Mouse (Mus musculus): Measurements from ENCODE around the gene Olfr967. TPM values are rescaled to one million over a fixed set of nuclear protein-coding genes. Genes with fewer than 3 reads are reported as not detected.

Gene Olfr967
- polyA plus RNA-seq, 1 experiment = not detected

DNA sequence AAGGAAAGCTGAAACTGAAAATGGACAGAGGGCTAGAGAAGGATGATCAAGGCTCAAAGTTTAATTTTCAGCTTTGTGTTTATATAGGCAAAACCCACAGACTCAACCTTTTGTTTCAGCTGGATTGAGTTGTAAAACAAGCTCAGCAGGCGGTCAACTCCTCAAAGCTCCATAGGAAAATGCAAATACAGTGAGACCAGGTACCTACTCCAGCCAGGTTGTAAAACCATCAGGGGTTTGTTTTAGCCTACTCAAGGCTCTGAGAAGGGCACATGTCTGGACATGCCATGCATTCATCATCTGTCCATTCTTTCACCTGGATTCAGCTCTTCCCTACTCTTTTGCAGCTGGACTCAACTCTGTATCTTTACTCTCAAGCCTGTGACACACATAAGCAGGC lies 5.3 kb upstream of the Olfr967 start:
- H3K9me3 ChIP-seq (replicated peaks; ENCODE audit: control insufficient read depth, insufficient read depth, low read length, poor library complexity, severe bottlenecking) = 0 out of 2 replicates have a peak, but pooled peaks cover 6% of the 10 kb centered on the region
- H3K36me3 ChIP-seq (ENCODE audit: control insufficient read depth, insufficient read depth, low read length, poor library complexity, severe bottlenecking) = no peaks in the 10 kb centered on the region
- H3K27me3 ChIP-seq (ENCODE audit: control insufficient read depth, insufficient read depth, low read length, poor library complexity, severe bottlenecking) = peaks cover 2% of the 10 kb centered on the region; the same call in 1 of the 2 replicates
- peak overlapping the region; percentile 90 for H3K27ac ChIP-seq (ENCODE audit: insufficient read depth, low read length)
- no peak overlapping the region for H3K9ac ChIP-seq (ENCODE audit: low read depth, poor library complexity, severe bottlenecking)
- peaks cover 2% of the 10 kb centered on the region for H3K4me1 ChIP-seq (ENCODE audit: control insufficient read depth, insufficient read depth, low read length)
- TF ChIP-seq POLR2A (IDR thresholded peaks at IDR 0.05; ENCODE audit: insufficient read depth, low read length) = no peak
- TF ChIP-seq EP300 (IDR thresholded peaks at IDR 0.05; ENCODE audit: insufficient read depth, low read depth, low read length) = no peak
- H3K4me3 ChIP-seq (ENCODE audit: low read depth, low read length) = no peak overlapping the region

DNA sequence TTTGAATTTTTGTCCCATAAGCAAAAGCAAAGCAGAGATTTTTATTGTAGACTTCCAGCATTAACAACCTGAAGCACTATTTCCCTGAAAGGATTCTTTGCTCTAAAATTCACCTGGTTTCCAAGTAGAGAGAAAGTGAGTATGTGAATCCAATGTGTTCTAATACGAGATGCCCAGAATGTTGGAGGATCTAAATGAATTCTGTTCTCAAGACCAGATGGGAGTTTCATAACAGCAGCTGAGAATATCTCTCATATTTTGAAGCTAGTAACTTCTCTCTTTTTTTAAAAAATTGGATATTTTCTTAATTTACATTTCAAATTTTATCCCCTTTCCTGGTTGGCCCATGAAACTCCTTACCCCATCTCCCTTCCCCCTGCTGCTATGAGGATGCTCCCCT lies 379 bp downstream of the Olfr967 start:
- Histone ChIP-seq H3K27ac (ENCODE audit: insufficient read depth, low read length) (no peak overlapping the region), H3K27me3 (ENCODE audit: control insufficient read depth, insufficient read depth, low read length, poor library complexity, severe bottlenecking) (no peaks in the 10 kb centered on the region), H3K36me3 (ENCODE audit: control insufficient read depth, insufficient read depth, low read length, poor library complexity, severe bottlenecking) (no peaks in the 10 kb centered on the region), H3K9me3 (replicated peaks; ENCODE audit: control insufficient read depth, insufficient read depth, low read length, poor library complexity, severe bottlenecking) (0 out of 2 replicates have a peak, but pooled peaks cover 6% of the 10 kb centered on the region), H3K4me3 (ENCODE audit: low read depth, low read length) (no peak overlapping the region), H3K4me1 (ENCODE audit: control insufficient read depth, insufficient read depth, low read length) (no peaks in the 10 kb centered on the region), H3K9ac (ENCODE audit: low read depth, poor library complexity, severe bottlenecking) (no peak overlapping the region)
- TF ChIP-seq EP300 (IDR thresholded peaks at IDR 0.05; ENCODE audit: insufficient read depth, low read depth, low read length) (no peak), POLR2A (IDR thresholded peaks at IDR 0.05; ENCODE audit: insufficient read depth, low read length) (no peak), CTCF (IDR thresholded peaks at IDR 0.05; ENCODE audit: low read depth, low read length) (no peak)

- no peak for TF ChIP-seq EP300 (IDR thresholded peaks at IDR 0.05; ENCODE audit: insufficient read depth, low read depth, low read length)
- TF ChIP-seq POLR2A (IDR thresholded peaks at IDR 0.05; ENCODE audit: insufficient read depth, low read length) = no peak
- no peak for TF ChIP-seq CTCF (IDR thresholded peaks at IDR 0.05; ENCODE audit: low read depth, low read length)
- Histone ChIP-seq H3K9me3 (replicated peaks; ENCODE audit: control insufficient read depth, insufficient read depth, low read length, poor library complexity, severe bottlenecking) (no peaks in the 10 kb centered on the region), H3K4me3 (ENCODE audit: low read depth, low read length) (no peak within 1 kb of the TSS), H3K27me3 (ENCODE audit: control insufficient read depth, insufficient read depth, low read length, poor library complexity, severe bottlenecking) (no peaks in the 10 kb centered on the region), H3K27ac (ENCODE audit: insufficient read depth, low read length) (no peak within 1 kb of the TSS), H3K36me3 (ENCODE audit: control insufficient read depth, insufficient read depth, low read length, poor library complexity, severe bottlenecking) (no peaks in the 10 kb centered on the region), H3K4me1 (ENCODE audit: control insufficient read depth, insufficient read depth, low read length) (no peaks in the 10 kb centered on the region), H3K9ac (ENCODE audit: low read depth, poor library complexity, severe bottlenecking) (no peak within 1 kb of the TSS)
Measured at GRCm38 (mm10) chr9:39783153-39783552, 37.1 kb downstream of the Olfr967 start, which contains the start of gene Olfr968. TSS of gene Olfr968 (minus strand) at chr9:39783253.

GRCm38 (mm10) chr9:39790558-39790957 lies 44.5 kb downstream of the Olfr967 start, which contains the start of gene Olfr969:
TSS of gene Olfr969 (plus strand) at chr9:39790945.
- no peaks in the 10 kb centered on the region for H3K36me3 ChIP-seq (ENCODE audit: control insufficient read depth, insufficient read depth, low read length, poor library complexity, severe bottlenecking)
- TF ChIP-seq EP300 (IDR thresholded peaks at IDR 0.05; ENCODE audit: insufficient read depth, low read depth, low read length) = no peak
- TF ChIP-seq CTCF (IDR thresholded peaks at IDR 0.05; ENCODE audit: low read depth, low read length) = no peak
- TF ChIP-seq POLR2A (IDR thresholded peaks at IDR 0.05; ENCODE audit: insufficient read depth, low read length) = no peak
- no peak within 1 kb of the TSS for H3K27ac ChIP-seq (ENCODE audit: insufficient read depth, low read length)
- no peaks in the 10 kb centered on the region for H3K9me3 ChIP-seq (replicated peaks; ENCODE audit: control insufficient read depth, insufficient read depth, low read length, poor library complexity, severe bottlenecking)
- H3K4me1 ChIP-seq (ENCODE audit: control insufficient read depth, insufficient read depth, low read length) = no peaks in the 10 kb centered on the region
- no peaks in the 10 kb centered on the region for H3K27me3 ChIP-seq (ENCODE audit: control insufficient read depth, insufficient read depth, low read length, poor library complexity, severe bottlenecking)
- no peak within 1 kb of the TSS for H3K4me3 ChIP-seq (ENCODE audit: low read depth, low read length)
- no peak within 1 kb of the TSS for H3K9ac ChIP-seq (ENCODE audit: low read depth, poor library complexity, severe bottlenecking)

Other genes starting within 250 kb of the Olfr967 start
- not detected in 2 replicates for gene Olfr957, start 230.4 kb upstream of the Olfr967 start, polyA plus RNA-seq (2011; ENCODE audit: insufficient read depth, insufficient read length, low read depth, missing spikeins)
- gene Olfr958, start 192.2 kb upstream of the Olfr967 start, polyA plus RNA-seq (2011; ENCODE audit: insufficient read depth, insufficient read length, low read depth, missing spikeins) = not detected in 2 replicates
- not detected in 2 replicates for gene Olfr959, start 170.7 kb upstream of the Olfr967 start, polyA plus RNA-seq (2011; ENCODE audit: insufficient read depth, insufficient read length, low read depth, missing spikeins)
- 1.5 and 2.0 TPM in 2 replicates for gene AW551984, start 141.8 kb upstream of the Olfr967 start, polyA plus RNA-seq (2011; ENCODE audit: insufficient read depth, insufficient read length, low read depth, missing spikeins)
- gene Olfr148, start 135.6 kb upstream of the Olfr967 start, polyA plus RNA-seq (2011; ENCODE audit: insufficient read depth, insufficient read length, low read depth, missing spikeins) = not detected in 2 replicates
- not detected in 2 replicates for gene Olfr960, start 124.9 kb upstream of the Olfr967 start, polyA plus RNA-seq (2011; ENCODE audit: insufficient read depth, insufficient read length, low read depth, missing spikeins)
- gene Olfr961, start 101.2 kb upstream of the Olfr967 start, polyA plus RNA-seq (2011; ENCODE audit: insufficient read depth, insufficient read length, low read depth, missing spikeins) = not detected in 2 replicates
- not detected in 2 replicates for gene Olfr963, start 79.0 kb upstream of the Olfr967 start, polyA plus RNA-seq (2011; ENCODE audit: insufficient read depth, insufficient read length, low read depth, missing spikeins)
- gene Olfr149, start 39.1 kb upstream of the Olfr967 start, polyA plus RNA-seq (2011; ENCODE audit: insufficient read depth, insufficient read length, low read depth, missing spikeins) = not detected in 2 replicates
- gene Olfr965, start 34.9 kb upstream of the Olfr967 start, polyA plus RNA-seq (2011; ENCODE audit: insufficient read depth, insufficient read length, low read depth, missing spikeins) = not detected in 2 replicates
- not detected in 2 replicates for gene Olfr150, start 15.3 kb upstream of the Olfr967 start, polyA plus RNA-seq (2011; ENCODE audit: insufficient read depth, insufficient read length, low read depth, missing spikeins)
- not detected in 2 replicates for gene Olfr968, start 37.0 kb downstream of the Olfr967 start, polyA plus RNA-seq (2011; ENCODE audit: insufficient read depth, insufficient read length, low read depth, missing spikeins)
- gene Olfr969, start 44.7 kb downstream of the Olfr967 start, polyA plus RNA-seq (2011; ENCODE audit: insufficient read depth, insufficient read length, low read depth, missing spikeins) = not detected in 2 replicates
- not detected in 2 replicates for gene Olfr970, start 62.6 kb downstream of the Olfr967 start, polyA plus RNA-seq (2011; ENCODE audit: insufficient read depth, insufficient read length, low read depth, missing spikeins)
- gene Olfr971, start 90.6 kb downstream of the Olfr967 start, polyA plus RNA-seq (2011; ENCODE audit: insufficient read depth, insufficient read length, low read depth, missing spikeins) = not detected in 2 replicates
- not detected in 2 replicates for gene Olfr972, start 120.2 kb downstream of the Olfr967 start, polyA plus RNA-seq (2011; ENCODE audit: insufficient read depth, insufficient read length, low read depth, missing spikeins)
- gene Olfr229, start 161.1 kb downstream of the Olfr967 start, polyA plus RNA-seq (2011; ENCODE audit: insufficient read depth, insufficient read length, low read depth, missing spikeins) = not detected in 2 replicates
- gene Olfr974, start 191.3 kb downstream of the Olfr967 start, polyA plus RNA-seq (2011; ENCODE audit: insufficient read depth, insufficient read length, low read depth, missing spikeins) = not detected in 2 replicates
- 0.36 TPM in 1 of 2 replicates, not detected in the other for gene Olfr975, start 205.8 kb downstream of the Olfr967 start, polyA plus RNA-seq (2011; ENCODE audit: insufficient read depth, insufficient read length, low read depth, missing spikeins)
- gene Olfr976, start 214.9 kb downstream of the Olfr967 start, polyA plus RNA-seq (2011; ENCODE audit: insufficient read depth, insufficient read length, low read depth, missing spikeins) = 0.19 TPM in 1 of 2 replicates, not detected in the other
- not detected in 2 replicates for gene Olfr978, start 245.9 kb downstream of the Olfr967 start, polyA plus RNA-seq (2011; ENCODE audit: insufficient read depth, insufficient read length, low read depth, missing spikeins)

Measured in ES-Bruce4 (cell line).